In the genomic region with DNA sequence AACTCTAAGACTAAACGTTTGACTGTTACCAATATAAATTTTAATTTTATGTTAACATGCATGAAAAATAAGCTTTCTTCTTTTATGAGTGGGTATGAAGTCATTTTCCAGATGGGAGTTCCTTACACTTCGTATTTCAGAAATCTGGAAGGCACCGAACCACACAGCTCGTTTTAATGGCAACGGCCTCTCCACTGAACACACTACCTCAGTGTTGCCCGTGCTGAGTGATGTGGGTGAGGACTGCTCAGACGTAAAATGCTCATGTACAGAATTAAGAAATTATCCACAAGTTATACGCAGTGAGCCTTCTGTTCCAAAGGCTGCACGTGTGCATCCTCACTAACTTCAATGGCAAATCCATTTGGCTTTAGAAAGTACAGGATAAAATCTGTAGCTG, we compare ENCODE assay signal across 22 mouse cellular contexts.
"Had no signal": no experiment of that assay in that cellular context is flagged by ENCODE, and none has a peak within 500 bp of the region (broad histone marks: within the 10 kb centered on the region; RNA-seq: fewer than 3 reads in every experiment).

No protein-coding gene starts in this region.

- ATAC-seq: liver, postnatal 0 days; lung, postnatal 0 days; midbrain, embryonic 16.5 days had no signal

- H3K27me3 ChIP-seq: lung, embryonic 15.5 days; megakaryocyte, embryonic 14.5 days; midbrain, embryonic 12.5 days; neural tube, embryonic 13.5 days; neural tube, embryonic 15.5 days had no signal

- H3K9me3 ChIP-seq: lung, embryonic 15.5 days; megakaryocyte, embryonic 14.5 days; midbrain, embryonic 12.5 days; neural tube, embryonic 13.5 days; neural tube, embryonic 15.5 days had no signal

- H3K36me3 ChIP-seq: lung, embryonic 15.5 days had no signal

- H3K9ac ChIP-seq: liver, postnatal 0 days; lung, embryonic 15.5 days; midbrain, embryonic 12.5 days; neural tube, embryonic 13.5 days; neural tube, embryonic 15.5 days had no signal

- H3K4me1 ChIP-seq: lung, embryonic 15.5 days had no signal

- DNase-seq: liver, postnatal 0 days; lung, adult 2 months; lung, postnatal 14 days; lung, postnatal 36 days; midbrain, embryonic 14.5 days; retina, postnatal 1 day; right cerebral cortex, adult 18-20 months; right cerebral cortex, postnatal 25 days; right cerebral cortex, postnatal 4 days; spleen, adult 18-20 months; thymus, adult 18-20 months; thymus, postnatal 14 days; thymus, postnatal 36 days had no signal

- H3K27ac ChIP-seq: lung, embryonic 15.5 days; macrophage; midbrain, embryonic 12.5 days; neural tube, embryonic 13.5 days; neural tube, embryonic 15.5 days had no signal

- H3K4me3 ChIP-seq: lung, embryonic 15.5 days; megakaryocyte, embryonic 14.5 days; midbrain, embryonic 12.5 days; myocyte; neural tube, embryonic 13.5 days; neural tube, embryonic 15.5 days had no signal

- H3K4me2 ChIP-seq: lung, embryonic 15.5 days; midbrain, embryonic 12.5 days; neural tube, embryonic 13.5 days; neural tube, embryonic 15.5 days had no signal
